Mouse (Mus musculus) kidney, adult 2 months (tissue): ENCODE results near the gene Smyd3. TPM values are rescaled to one million over a fixed set of nuclear protein-coding genes. Genes with fewer than 3 reads are reported as not detected.

ENCODE experiments used
- DNase-seq: peaks from one replicate; pipeline ENCODE4 v3.0.0; 2021
- H3K27ac ChIP-seq: fragments of 200-500 bp; 2 replicates; pipeline ENCODE4 v1.5.1; 2012; ENCODE audit warnings: low read depth, low read length, control low read depth, inconsistent platforms; ENCODE audit not compliant: insufficient read depth
- H3K27me3 ChIP-seq: fragments of 200-500 bp; replicated peaks from 2 replicates; pipeline ENCODE4 v1.6.1; 2012; ENCODE audit warnings: mild to moderate bottlenecking, moderate library complexity, low read length, inconsistent platforms; ENCODE audit not compliant: control insufficient read depth, insufficient read depth
- H3K36me3 ChIP-seq: fragments of 200-500 bp; 2 replicates; pipeline ENCODE4 v1.6.1; 2012; ENCODE audit warnings: mild to moderate bottlenecking, moderate library complexity, low read length, inconsistent platforms; ENCODE audit not compliant: control insufficient read depth, insufficient read depth
- H3K4me1 ChIP-seq: fragments of 200-500 bp; 2 replicates; pipeline ENCODE4 v1.6.1; 2011; ENCODE audit warnings: low read length; ENCODE audit not compliant: control insufficient read depth, insufficient read depth
- H3K4me3 ChIP-seq: fragments of 200-500 bp; 2 replicates; pipeline ENCODE4 v1.5.1; 2011; ENCODE audit warnings: mild to moderate bottlenecking, low read depth, low read length, control low read depth; ENCODE audit not compliant: insufficient read depth
- CTCF ChIP-seq: fragments of 200-500 bp; conservative IDR thresholded peaks from 2 replicates; pipeline ENCODE4 v1.5.1; 2011; ENCODE audit warnings: low read depth, mild to moderate bottlenecking, control low read depth, low read length, moderate library complexity, mixed read lengths; ENCODE audit not compliant: insufficient read depth, insufficient read length
- POLR2A ChIP-seq: fragments of 200-500 bp; IDR thresholded peaks from one replicate; pipeline ENCODE4 v1.6.1; 2011; ENCODE audit warnings: low read depth, low read length, control low read depth
- WGBS: fragments of 180-500 bp; shearing (Covaris S2); methylation state at CpG from one replicate; pipeline ENCODE4 v1.1.7; 2018; 5-methylcytosine and 5-hydroxymethylcytosine counted together
- polyA plus RNA-seq: library from polyadenylated mRNA; depleted of rRNA; stranded (reverse); fragments of >200 nt; gene quantifications from 2 replicates; pipeline ENCODE4 v1.2.3, GENCODE M21; 2012

The Smyd3 gene
- polyA plus RNA-seq, 1 experiment = 5.2 TPM

DNA sequence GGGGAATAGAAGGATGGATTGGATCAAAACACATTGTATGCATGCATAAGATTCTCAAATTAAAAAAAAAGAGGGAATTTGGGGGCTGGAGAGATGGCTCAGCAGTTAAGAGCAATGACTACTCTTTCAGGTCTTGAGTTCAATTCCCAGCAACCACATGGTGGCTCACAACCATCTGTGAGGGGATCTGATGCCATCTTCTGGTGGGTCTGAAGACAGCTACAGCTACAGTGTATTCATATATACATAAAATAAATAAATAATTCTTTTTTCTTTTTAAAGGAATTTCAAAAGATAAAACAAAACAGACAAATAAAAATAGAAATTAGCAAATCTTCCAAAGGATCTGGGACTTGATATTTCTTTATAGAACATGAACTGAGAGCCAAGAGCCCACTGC is 537.7 kb downstream of the Smyd3 start:
- H3K4me3 ChIP-seq = no peak overlapping the region
- H3K27me3 ChIP-seq = no peaks in the 10 kb centered on the region
- H3K27ac ChIP-seq = no peak overlapping the region
- no peak for DNase-seq
- H3K4me1 ChIP-seq = no peaks in the 10 kb centered on the region
- TF ChIP-seq POLR2A (no peak), CTCF (no peak)
- no peaks in the 10 kb centered on the region for H3K36me3 ChIP-seq

DNA sequence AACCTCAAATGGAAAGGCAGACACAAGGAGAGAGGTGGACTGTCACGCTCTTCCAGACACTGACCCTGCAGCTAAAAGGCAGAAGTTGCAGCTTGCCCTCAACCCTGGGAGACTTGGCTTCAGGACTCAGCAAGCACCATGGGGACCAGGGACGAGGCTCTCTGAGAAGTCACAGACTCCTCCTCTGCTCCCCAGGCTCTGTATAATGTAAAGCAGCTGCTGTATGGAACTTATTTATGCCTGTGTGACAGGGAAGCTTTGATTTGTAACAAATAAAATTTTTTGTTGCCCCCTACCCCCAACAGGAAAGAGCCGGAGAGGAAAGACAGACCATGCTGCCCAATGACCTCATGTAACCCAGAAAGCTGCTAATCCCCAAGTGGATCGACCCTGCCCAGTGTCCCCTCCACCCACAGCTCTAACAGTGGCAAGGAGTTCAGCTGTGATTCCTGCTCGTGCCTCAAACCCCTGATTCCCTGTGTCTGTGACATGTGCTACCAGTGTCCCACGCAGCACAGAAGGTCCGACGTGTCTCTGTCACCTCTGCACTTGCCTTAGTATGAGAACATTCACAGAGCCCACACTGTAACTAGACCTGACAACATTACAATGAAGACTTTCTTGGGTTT is 539.1 kb downstream of the Smyd3 start:
- Histone ChIP-seq H3K27me3 (no peaks in the 10 kb centered on the region), H3K4me1 (no peaks in the 10 kb centered on the region), H3K4me3 (no peak overlapping the region), H3K36me3 (no peaks in the 10 kb centered on the region), H3K27ac (no peak overlapping the region)
- WGBS = 68% methylated on average over 8 of the region's 8 CpGs
- TF ChIP-seq CTCF (no peak), POLR2A (no peak)
- no peak for DNase-seq

DNA sequence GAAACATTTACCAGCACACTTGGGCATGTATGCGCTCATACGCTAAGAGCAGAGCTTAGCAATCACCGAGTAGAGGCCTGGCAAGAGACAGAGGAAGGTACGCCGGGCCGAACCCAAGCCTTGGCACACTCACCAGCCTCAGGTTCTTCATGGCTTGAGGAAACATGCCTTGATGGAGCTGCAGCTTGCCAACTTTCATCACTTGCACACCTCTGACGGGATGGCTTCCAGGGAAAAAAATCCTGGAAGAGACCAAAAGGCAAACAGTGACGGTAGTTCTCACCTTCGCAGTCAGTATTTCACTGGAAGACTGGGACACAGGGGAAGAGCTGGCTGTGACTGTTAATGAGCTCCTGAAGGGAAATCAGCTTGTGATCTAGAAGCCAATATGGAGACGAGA is 545.8 kb downstream of the Smyd3 start:
- 84% methylated on average over 10 of the region's 10 CpGs for WGBS
- no peaks in the 10 kb centered on the region for H3K4me1 ChIP-seq
- no peaks in the 10 kb centered on the region for H3K36me3 ChIP-seq
- no peak overlapping the region for H3K27ac ChIP-seq
- H3K4me3 ChIP-seq = no peak overlapping the region
- TF ChIP-seq POLR2A (no peak), CTCF (no peak)
- DNase-seq = no peak
- no peaks in the 10 kb centered on the region for H3K27me3 ChIP-seq

DNA sequence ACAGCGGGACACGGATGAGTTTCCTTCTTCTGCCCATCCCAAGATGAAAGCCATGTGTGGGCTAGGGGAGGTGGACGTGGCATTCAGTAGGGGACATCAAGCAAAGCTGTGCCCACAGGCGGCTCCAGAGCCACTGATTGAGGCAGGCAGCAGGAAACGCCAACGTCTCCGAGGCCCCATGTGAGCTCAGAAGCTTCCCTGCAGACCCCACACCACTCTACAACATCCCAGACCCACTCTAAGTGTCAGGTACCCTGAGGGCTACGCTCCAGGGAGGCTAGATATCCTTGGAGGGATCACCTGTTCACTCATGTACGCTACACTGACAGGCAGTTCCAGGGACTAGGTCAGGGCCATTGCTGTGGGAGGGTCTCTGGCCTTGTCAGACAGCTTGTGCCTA is 556.2 kb downstream of the Smyd3 start:
- TF ChIP-seq CTCF (no peak), POLR2A (no peak)
- WGBS = 80% methylated on average over 9 of the region's 9 CpGs
- Histone ChIP-seq H3K27ac (no peak overlapping the region), H3K4me3 (no peak overlapping the region), H3K4me1 (no peaks in the 10 kb centered on the region), H3K36me3 (no peaks in the 10 kb centered on the region), H3K27me3 (no peaks in the 10 kb centered on the region)
- DNase-seq = no peak

DNA sequence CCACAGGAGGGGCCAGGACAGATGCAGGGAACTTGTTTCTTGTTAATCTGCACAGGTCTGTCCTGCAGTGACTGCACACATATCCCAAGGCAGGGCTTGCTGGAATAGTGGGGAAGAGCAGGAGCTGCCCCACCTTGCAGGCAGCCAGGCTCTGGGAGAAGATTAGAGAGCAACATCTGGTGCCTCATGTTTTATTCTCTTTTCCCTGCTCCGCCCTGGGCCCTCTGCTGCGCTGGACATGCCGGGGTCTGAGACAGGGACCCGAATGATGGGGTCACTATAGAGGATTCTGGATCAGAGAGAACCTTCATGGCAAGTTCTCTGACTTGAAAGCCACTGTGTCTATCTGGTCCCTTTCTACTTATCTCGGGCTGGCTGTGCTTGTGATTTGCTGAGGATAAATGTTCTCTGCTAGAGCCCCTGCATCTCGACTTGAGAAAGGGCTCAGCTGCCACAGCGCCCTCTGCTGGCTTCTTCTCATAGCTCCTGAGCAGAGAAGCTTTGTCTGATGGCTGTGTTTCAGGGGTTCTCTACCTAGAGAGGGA is 557.8 kb downstream of the Smyd3 start:
- no peak for TF ChIP-seq POLR2A
- TF ChIP-seq CTCF = peak; percentile 69
- Histone ChIP-seq H3K4me3 (no peak overlapping the region), H3K27ac (no peak overlapping the region), H3K27me3 (no peaks in the 10 kb centered on the region), H3K4me1 (no peaks in the 10 kb centered on the region), H3K36me3 (no peaks in the 10 kb centered on the region)
- peak; percentile 44 for DNase-seq
- WGBS = 47% methylated on average over 7 of the region's 7 CpGs

DNA sequence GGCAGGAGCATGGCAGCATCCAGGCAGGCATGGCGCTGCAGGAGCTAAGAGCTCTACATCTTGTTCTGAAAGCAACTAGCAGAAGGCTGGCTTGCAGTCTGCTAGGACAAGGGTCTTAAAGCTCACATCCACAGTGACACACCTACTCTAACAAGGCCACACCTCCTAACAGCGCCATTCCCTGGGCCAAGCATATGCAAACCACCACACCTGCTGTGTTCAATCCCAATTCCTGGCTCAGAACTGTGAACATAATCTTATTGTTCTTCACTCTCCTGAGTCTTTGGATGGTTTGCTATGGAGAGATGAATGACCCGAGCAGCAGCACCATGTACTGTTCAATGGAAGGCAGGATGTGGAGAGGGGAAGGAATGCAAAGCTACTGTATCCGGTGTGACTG is 559.2 kb downstream of the Smyd3 start:
- no peaks in the 10 kb centered on the region for H3K4me1 ChIP-seq
- WGBS = 94% methylated on average over 4 of the region's 4 CpGs
- no peaks in the 10 kb centered on the region for H3K27me3 ChIP-seq
- H3K27ac ChIP-seq = no peak overlapping the region
- H3K4me3 ChIP-seq = no peak overlapping the region
- TF ChIP-seq CTCF (no peak), POLR2A (no peak)
- no peak for DNase-seq
- no peaks in the 10 kb centered on the region for H3K36me3 ChIP-seq

DNA sequence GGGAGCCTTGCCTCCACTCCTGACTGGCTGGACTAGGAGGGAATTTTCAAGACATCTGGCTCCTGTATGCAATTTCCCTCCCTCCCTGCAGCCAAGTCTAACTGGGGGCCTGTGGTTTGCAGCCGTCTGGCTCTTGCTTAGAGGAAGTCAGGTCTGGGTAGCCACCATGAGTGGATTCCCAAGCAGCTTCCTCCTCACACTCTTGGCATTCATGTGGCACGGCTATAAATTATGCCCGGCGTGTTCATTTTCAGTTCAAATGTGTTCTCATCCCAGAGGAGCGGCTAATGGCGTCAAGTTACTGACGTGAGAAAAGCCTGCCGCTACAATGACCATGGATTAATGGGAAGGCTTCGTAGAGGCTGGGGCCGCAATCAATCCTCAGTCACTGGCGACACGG is 564.9 kb downstream of the Smyd3 start:
- no peak overlapping the region for H3K4me3 ChIP-seq
- no peaks in the 10 kb centered on the region for H3K4me1 ChIP-seq
- no peak for DNase-seq
- H3K27me3 ChIP-seq = no peaks in the 10 kb centered on the region
- TF ChIP-seq CTCF (no peak), POLR2A (no peak)
- 48% methylated on average over 12 of the region's 12 CpGs for WGBS
- H3K27ac ChIP-seq = no peak overlapping the region
- no peaks in the 10 kb centered on the region for H3K36me3 ChIP-seq
